Mouse (Mus musculus): ENCODE measurements at regions not wholly inside any gene's neighbourhood (a gene's known extent, or its start where the extent isn't known, plus 50 kb on each side); places are given as distances from the start of the nearest gene placed in this dataset.
A peak's percentile ranks its signal among the peaks of the same experiment; 100 is the strongest.

- H3K27me3 ChIP-seq (ENCODE audit: control insufficient read depth, insufficient read depth, low read length), result no peaks in the 10 kb centered on the region
- peaks cover 12% of the 10 kb centered on the region for H3K4me1 ChIP-seq (ENCODE audit: control insufficient read depth, insufficient read depth, low read length)
- TF ChIP-seq CTCF (IDR thresholded peaks at IDR 0.05; ENCODE audit: borderline replicate concordance, insufficient read depth, low read depth, low read length), result no peak
- no peak for TF ChIP-seq POLR2A (IDR thresholded peaks at IDR 0.05; ENCODE audit: borderline replicate concordance, insufficient read depth, low read length)
- no peak overlapping the region for H3K27ac ChIP-seq (ENCODE audit: insufficient read depth, low read length)
- H3K4me3 ChIP-seq (replicated peaks; ENCODE audit: insufficient read depth, low read depth, low read length), result no peak overlapping the region
- no peak for DNase-seq
- WGBS, result 27% methylated on average over 6 of the region's 6 CpGs
Measured at GRCm38 (mm10) chr5:121078531-121078930, 68.6 kb upstream of the Rph3a start.

- Histone ChIP-seq H3K4me3 (replicated peaks; ENCODE audit: insufficient read depth, low read depth, low read length) (no peak overlapping the region), H3K27me3 (ENCODE audit: control insufficient read depth, insufficient read depth, low read length) (no peaks in the 10 kb centered on the region), H3K27ac (ENCODE audit: insufficient read depth, low read length) (no peak overlapping the region), H3K4me1 (ENCODE audit: control insufficient read depth, insufficient read depth, low read length) (peaks cover 12% of the 10 kb centered on the region)
- WGBS, result 39% methylated on average over 7 of the region's 7 CpGs
- TF ChIP-seq POLR2A (IDR thresholded peaks at IDR 0.05; ENCODE audit: borderline replicate concordance, insufficient read depth, low read length) (no peak), CTCF (IDR thresholded peaks at IDR 0.05; ENCODE audit: borderline replicate concordance, insufficient read depth, low read depth, low read length) (no peak)
- no peak for DNase-seq
Measured at GRCm38 (mm10) chr5:121076741-121077140, 66.8 kb upstream of the Rph3a start.

DNA sequence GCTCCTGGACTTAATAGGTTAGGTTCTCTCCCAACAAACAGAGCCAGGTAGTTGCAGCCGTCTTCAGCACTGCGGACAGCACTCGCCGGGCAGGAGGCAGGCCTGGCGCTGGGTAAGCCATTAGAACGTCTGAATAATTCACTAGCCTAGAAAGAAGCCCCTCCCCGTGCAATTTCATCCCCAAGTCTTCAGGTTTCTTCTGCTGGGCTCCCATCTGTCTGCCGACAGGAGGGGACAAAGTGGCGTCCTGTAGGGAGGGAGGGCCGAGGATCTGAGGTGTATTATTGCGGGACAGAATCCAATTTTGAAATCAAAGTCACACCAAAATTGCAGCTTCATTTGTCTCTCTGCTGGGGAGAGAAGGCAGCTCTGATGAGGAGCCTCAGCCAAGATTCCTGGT lies 58.9 kb upstream of the Rph3a start:
- DNase-seq, result peak; percentile 64 to 71
- TF ChIP-seq POLR2A (IDR thresholded peaks at IDR 0.05; ENCODE audit: borderline replicate concordance, insufficient read depth, low read length), result no peak
- no peak for TF ChIP-seq CTCF (IDR thresholded peaks at IDR 0.05; ENCODE audit: borderline replicate concordance, insufficient read depth, low read depth, low read length)
- Histone ChIP-seq H3K27ac (ENCODE audit: insufficient read depth, low read length) (peak overlapping the region; percentile 29), H3K27me3 (ENCODE audit: control insufficient read depth, insufficient read depth, low read length) (no peaks in the 10 kb centered on the region), H3K4me1 (ENCODE audit: control insufficient read depth, insufficient read depth, low read length) (peaks cover 14% of the 10 kb centered on the region; the same call in 1 of the 2 replicates), H3K4me3 (replicated peaks; ENCODE audit: insufficient read depth, low read depth, low read length) (no peak overlapping the region)
- 1% methylated on average over 11 of the region's 11 CpGs for WGBS

GRCm38 (mm10) chr5:121064721-121065120 lies 54.8 kb upstream of the Rph3a start:
- no peak overlapping the region for H3K27ac ChIP-seq (ENCODE audit: insufficient read depth, low read length)
- DNase-seq, result no peak
- 84% methylated on average over 12 of the region's 12 CpGs for WGBS

DNA sequence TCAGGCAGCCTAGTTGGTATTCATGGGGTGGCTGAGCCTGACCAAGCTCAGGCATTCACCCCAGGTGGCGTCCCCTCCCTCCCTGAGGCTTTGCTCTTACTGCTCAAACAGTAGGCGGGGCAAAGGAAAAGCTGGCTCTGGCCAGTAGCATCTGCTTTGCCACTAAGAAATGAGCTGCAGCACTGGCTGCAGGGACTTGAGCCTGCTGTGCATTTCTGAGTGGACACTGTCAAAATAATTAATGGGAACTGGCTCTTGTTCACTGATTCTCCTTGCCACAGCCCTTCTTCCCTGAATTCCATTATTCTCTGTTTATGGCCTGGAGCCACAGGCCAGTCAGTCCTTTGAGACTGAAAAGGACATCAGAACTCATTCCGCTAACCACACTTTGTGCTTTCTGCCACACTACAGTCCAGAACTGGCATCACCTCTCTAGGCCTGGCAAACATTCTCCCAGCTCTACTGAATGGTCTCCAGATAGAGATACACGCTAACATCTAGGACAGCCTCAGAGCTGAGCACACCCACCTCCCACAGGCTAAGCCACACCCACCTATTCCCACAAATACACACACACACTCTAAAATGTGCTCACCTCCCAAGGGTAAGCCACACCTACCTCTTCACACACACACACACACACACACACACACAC lies 53.2 kb upstream of the Rph3a start:
- Histone ChIP-seq H3K4me3 (replicated peaks; ENCODE audit: insufficient read depth, low read depth, low read length) (no peak overlapping the region), H3K27me3 (ENCODE audit: control insufficient read depth, insufficient read depth, low read length) (no peaks in the 10 kb centered on the region), H3K4me1 (ENCODE audit: control insufficient read depth, insufficient read depth, low read length) (peaks cover 3% of the 10 kb centered on the region), H3K27ac (ENCODE audit: insufficient read depth, low read length) (no peak overlapping the region)
- TF ChIP-seq CTCF (IDR thresholded peaks at IDR 0.05; ENCODE audit: borderline replicate concordance, insufficient read depth, low read depth, low read length) (no peak), POLR2A (IDR thresholded peaks at IDR 0.05; ENCODE audit: borderline replicate concordance, insufficient read depth, low read length) (no peak)
- 45% methylated on average over 4 of the region's 4 CpGs for WGBS
- peak in 1 of 2 experiments; percentile 36 for DNase-seq

More at GRCm38 (mm10) chr5:121064721-121065120, 54.8 kb upstream of the Rph3a start:
- H3K4me3 ChIP-seq (replicated peaks; ENCODE audit: insufficient read depth, low read depth, low read length), result no peak overlapping the region
- no peaks in the 10 kb centered on the region for H3K27me3 ChIP-seq (ENCODE audit: control insufficient read depth, insufficient read depth, low read length)
- TF ChIP-seq CTCF (IDR thresholded peaks at IDR 0.05; ENCODE audit: borderline replicate concordance, insufficient read depth, low read depth, low read length) (no peak), POLR2A (IDR thresholded peaks at IDR 0.05; ENCODE audit: borderline replicate concordance, insufficient read depth, low read length) (no peak)
- H3K4me1 ChIP-seq (ENCODE audit: control insufficient read depth, insufficient read depth, low read length), result peaks cover 15% of the 10 kb centered on the region; the same call in 1 of the 2 replicates

- Histone ChIP-seq H3K27me3 (ENCODE audit: control insufficient read depth, insufficient read depth, low read length) (no peaks in the 10 kb centered on the region), H3K4me1 (ENCODE audit: control insufficient read depth, insufficient read depth, low read length) (peaks cover 2% of the 10 kb centered on the region; the same call in 1 of the 2 replicates), H3K27ac (ENCODE audit: insufficient read depth, low read length) (no peak overlapping the region), H3K4me3 (replicated peaks; ENCODE audit: insufficient read depth, low read depth, low read length) (no peak overlapping the region)
- TF ChIP-seq CTCF (IDR thresholded peaks at IDR 0.05; ENCODE audit: borderline replicate concordance, insufficient read depth, low read depth, low read length), result no peak
- TF ChIP-seq POLR2A (IDR thresholded peaks at IDR 0.05; ENCODE audit: borderline replicate concordance, insufficient read depth, low read length), result no peak
- WGBS, result 81% methylated on average over 2 of the region's 2 CpGs
- DNase-seq, result no peak
Measured at GRCm38 (mm10) chr5:121061688-121062087, 51.8 kb upstream of the Rph3a start.

Measured in cerebellum, adult 2 months (tissue).